Mouse (Mus musculus) MEL (cell line): ENCODE results near the gene Fsip1. TPM values are rescaled to one million over a fixed set of nuclear protein-coding genes. Genes with fewer than 3 reads are reported as not detected.

Source experiments
- DNase-seq: peaks from one replicate; pipeline ENCODE4 v3.0.0; 2011; ENCODE audit warnings: low read depth, low spot score
- H3K27ac ChIP-seq: 2 replicates; pipeline ENCODE4 v1.5.1; 2012; ENCODE audit warnings: low read depth, mild to moderate bottlenecking, control low read depth, low read length, moderate library complexity; ENCODE audit not compliant: control insufficient read depth
- H3K27me3 ChIP-seq, 2 experiments: fragments of 150-350 bp in 1 of 2; sonication (generic) in 1 of 2; 2 replicates each; pipeline ENCODE4 v1.6.1; 2012; ENCODE audit warnings: low read length in 2 of 2, mild to moderate bottlenecking in 2 of 2, improper control_type of control experiment in 1 of 2, moderate library complexity in 1 of 2; ENCODE audit not compliant: insufficient read depth in 2 of 2, control insufficient read depth in 1 of 2
- H3K36me3 ChIP-seq, 2 experiments: 2 replicates each; pipeline ENCODE4 v1.6.1; 2012 to 2014; ENCODE audit warnings: low read length in 2 of 2, improper control_type of control experiment in 1 of 2, inconsistent platforms in 1 of 2, mild to moderate bottlenecking in 1 of 2; ENCODE audit not compliant: insufficient read depth in 2 of 2, control insufficient read depth in 1 of 2
- H3K4me1 ChIP-seq, 2 experiments: fragments of 150-350 bp in 1 of 2; sonication (generic) in 1 of 2; 2 replicates each; pipeline ENCODE4 v1.6.1; 2012; ENCODE audit warnings: low read length in 2 of 2, improper control_type of control experiment in 1 of 2, mild to moderate bottlenecking in 1 of 2; ENCODE audit not compliant: insufficient read depth in 2 of 2, control insufficient read depth in 1 of 2
- H3K4me3 ChIP-seq, 2 experiments: fragments of 150-350 bp in 1 of 2; sonication (generic) in 1 of 2; 2 replicates each; pipeline ENCODE4 v1.5.1; 2012; ENCODE audit warnings: low read depth in 2 of 2, low read length in 2 of 2, mild to moderate bottlenecking in 2 of 2, moderate library complexity in 2 of 2, control low read depth in 1 of 2, improper control_type of control experiment in 1 of 2; ENCODE audit not compliant: control insufficient read depth in 1 of 2, insufficient read depth in 1 of 2
- H3K79me2 ChIP-seq: 2 replicates; pipeline ENCODE4 v1.6.1; 2012; ENCODE audit warnings: mild to moderate bottlenecking, low read length, moderate library complexity; ENCODE audit not compliant: control insufficient read depth, poor library complexity, insufficient read depth
- H3K9ac ChIP-seq: 2 replicates; pipeline ENCODE4 v1.6.1; 2012; ENCODE audit warnings: low read depth, mild to moderate bottlenecking, control low read depth, low read length, moderate library complexity; ENCODE audit not compliant: control insufficient read depth, poor library complexity, severe bottlenecking
- H3K9me3 ChIP-seq: fragments of 150-350 bp; sonication (generic); replicated peaks from 2 replicates; pipeline ENCODE4 v1.6.1; 2012; ENCODE audit warnings: mild to moderate bottlenecking, low read length, improper control_type of control experiment, moderate library complexity; ENCODE audit not compliant: insufficient read depth
- BHLHE40 ChIP-seq: IDR thresholded peaks from 2 replicates; pipeline ENCODE4 v1.6.1; 2012; ENCODE audit warnings: low read depth, mild to moderate bottlenecking, inconsistent platforms, low read length, improper control_type of control experiment, borderline replicate concordance
- CHD1 ChIP-seq: IDR thresholded peaks from 2 replicates; pipeline ENCODE4 v1.6.1; 2012; ENCODE audit warnings: low read depth, mild to moderate bottlenecking, inconsistent platforms, low read length, improper control_type of control experiment
- E2F4 ChIP-seq: IDR thresholded peaks from 2 replicates; pipeline ENCODE4 v1.6.1; 2011; ENCODE audit warnings: low read depth, low read length, improper control_type of control experiment, borderline replicate concordance
- ELF1 ChIP-seq: IDR thresholded peaks from 2 replicates; pipeline ENCODE4 v1.6.1; 2014; ENCODE audit warnings: low read depth, mild to moderate bottlenecking, inconsistent platforms, low read length, improper control_type of control experiment, moderate library complexity
- EP300 ChIP-seq, 2 experiments: IDR thresholded peaks; 2 replicates each; pipeline ENCODE4 v1.6.1; 2011; ENCODE audit warnings: improper control_type of control experiment in 2 of 2, low read length in 2 of 2, low read depth in 1 of 2, mild to moderate bottlenecking in 1 of 2
- GABPA ChIP-seq: IDR thresholded peaks from 2 replicates; pipeline ENCODE4 v1.6.1; 2012; ENCODE audit warnings: low read depth, mild to moderate bottlenecking, inconsistent platforms, low read length, improper control_type of control experiment, moderate library complexity
- JUND ChIP-seq: IDR thresholded peaks from 2 replicates; pipeline ENCODE4 v1.6.1; 2011; ENCODE audit warnings: low read depth, mild to moderate bottlenecking, improper control_type of control experiment, low read length
- KAT2A ChIP-seq: conservative IDR thresholded peaks from 2 replicates; pipeline ENCODE4 v1.6.1; 2012; ENCODE audit warnings: low read depth, low read length, improper control_type of control experiment, inconsistent platforms
- MAFK ChIP-seq: IDR thresholded peaks from 2 replicates; pipeline ENCODE4 v1.6.1; 2011; ENCODE audit warnings: low read depth, mild to moderate bottlenecking, low read length, improper control_type of control experiment, borderline replicate concordance
- MAX ChIP-seq: IDR thresholded peaks from 2 replicates; pipeline ENCODE4 v1.6.1; 2011; ENCODE audit warnings: low read length, improper control_type of control experiment
- MEF2A ChIP-seq: IDR thresholded peaks from 2 replicates; pipeline ENCODE4 v1.6.1; 2014; ENCODE audit warnings: low read depth, mild to moderate bottlenecking, inconsistent platforms, low read length, improper control_type of control experiment; ENCODE audit not compliant: poor library complexity, insufficient replicate concordance, severe bottlenecking; ENCODE audit errors: extremely low read depth
- MXI1 ChIP-seq: IDR thresholded peaks from 2 replicates; pipeline ENCODE4 v1.6.1; 2011; ENCODE audit warnings: mild to moderate bottlenecking, low read depth, low read length, improper control_type of control experiment
- MYB ChIP-seq: IDR thresholded peaks from 2 replicates; pipeline ENCODE4 v1.6.1; 2011; ENCODE audit warnings: mild to moderate bottlenecking, low read depth, low read length, improper control_type of control experiment
- MYC ChIP-seq: IDR thresholded peaks from 2 replicates; pipeline ENCODE4 v1.6.1; 2011; ENCODE audit warnings: low read depth, mild to moderate bottlenecking, low read length, improper control_type of control experiment, moderate library complexity
- NELFE ChIP-seq: IDR thresholded peaks from 2 replicates; pipeline ENCODE4 v1.6.1; 2011; ENCODE audit warnings: low read depth, low read length, improper control_type of control experiment
- NRF1 ChIP-seq: IDR thresholded peaks from 2 replicates; pipeline ENCODE4 v1.6.1; 2014; ENCODE audit warnings: low read depth, mild to moderate bottlenecking, inconsistent platforms, low read length, improper control_type of control experiment, moderate library complexity; ENCODE audit not compliant: poor library complexity, insufficient read depth, severe bottlenecking
- POLR2AphosphoS2 ChIP-seq: IDR thresholded peaks from 2 replicates; pipeline ENCODE4 v1.6.1; 2011; ENCODE audit warnings: low read length, improper control_type of control experiment
- POLR2AphosphoS5 ChIP-seq: IDR thresholded peaks from 2 replicates; pipeline ENCODE4 v1.6.1; 2012; ENCODE audit warnings: low read depth, borderline replicate concordance, mild to moderate bottlenecking, inconsistent platforms, low read length, moderate library complexity, mixed read lengths
- RAD21 ChIP-seq: IDR thresholded peaks from 2 replicates; pipeline ENCODE4 v1.6.1; 2011; ENCODE audit warnings: mild to moderate bottlenecking, low read depth, low read length, improper control_type of control experiment
- SIN3A ChIP-seq: IDR thresholded peaks from 2 replicates; pipeline ENCODE4 v1.6.1; 2012; ENCODE audit warnings: low read length, improper control_type of control experiment, inconsistent platforms
- UBTF ChIP-seq: IDR thresholded peaks from 2 replicates; pipeline ENCODE4 v1.6.1; 2012; ENCODE audit warnings: low read depth, mild to moderate bottlenecking, inconsistent platforms, low read length, improper control_type of control experiment, moderate library complexity, borderline replicate concordance; ENCODE audit not compliant: insufficient read depth
- USF1 ChIP-seq: IDR thresholded peaks from 2 replicates; pipeline ENCODE4 v1.6.1; 2014; ENCODE audit warnings: low read depth, mild to moderate bottlenecking, inconsistent platforms, low read length, improper control_type of control experiment, moderate library complexity
- ZC3H11A ChIP-seq: IDR thresholded peaks from 2 replicates; pipeline ENCODE4 v1.6.1; 2012; ENCODE audit warnings: low read depth, mild to moderate bottlenecking, inconsistent platforms, low read length, improper control_type of control experiment
- ZKSCAN1 ChIP-seq: IDR thresholded peaks from 2 replicates; pipeline ENCODE4 v1.6.1; 2012; ENCODE audit warnings: low read depth, mild to moderate bottlenecking, inconsistent platforms, low read length, improper control_type of control experiment, moderate library complexity
- ZNF384 ChIP-seq: IDR thresholded peaks from 2 replicates; pipeline ENCODE4 v1.6.1; 2012; ENCODE audit warnings: low read depth, mild to moderate bottlenecking, inconsistent platforms, low read length, improper control_type of control experiment
- polyA plus RNA-seq, 2 experiments: library from polyadenylated mRNA; stranded (reverse) in 1 of 2; unstranded in 1 of 2; fragments of >175 nt in 1 of 2; fragments of >200 nt in 1 of 2; gene quantifications; 2 replicates each; pipeline versions ENCODE4 v1.2.1 to v1.2.4; 2012; ENCODE audit warnings: low replicate concordance in 2 of 2, low read depth in 1 of 2; ENCODE audit not compliant: insufficient read length in 2 of 2, insufficient read depth in 1 of 2, missing spikeins in 1 of 2
- total RNA-seq: library from RNA; depleted of rRNA; stranded (reverse); fragments of 300-350 nt; gene quantifications from 2 replicates; pipeline ENCODE4 v1.2.3, GENCODE M21; 2012

Gene Fsip1
- total and polyA plus RNA-seq, 3 experiments = not detected

- Histone ChIP-seq H3K4me1 (no peaks in the 10 kb centered on the region), H3K27me3 (no peaks in the 10 kb centered on the region), H3K27ac (no peak overlapping the region), H3K9me3 (no peaks in the 10 kb centered on the region), H3K9ac (no peak overlapping the region), H3K36me3 (no peaks in the 10 kb centered on the region), H3K4me3 (no peak overlapping the region), H3K79me2 (no peaks in the 10 kb centered on the region)
- DNase-seq = no peak
- TF ChIP-seq MEF2A (no peak), POLR2AphosphoS2 (no peak), UBTF (no peak), RAD21 (no peak), ZNF384 (no peak), BHLHE40 (no peak), KAT2A (no peak), NRF1 (no peak), MAFK (no peak), JUND (no peak), POLR2AphosphoS5 (no peak), MXI1 (no peak)
Observed at GRCm38 (mm10) chr2:118167731-118168130, 89.0 kb downstream of the Fsip1 start.

GRCm38 (mm10) chr2:118165691-118166090 lies 91.1 kb downstream of the Fsip1 start:
- Histone ChIP-seq H3K4me3 (no peak overlapping the region), H3K9ac (no peak overlapping the region), H3K27ac (no peak overlapping the region), H3K79me2 (no peaks in the 10 kb centered on the region), H3K9me3 (no peaks in the 10 kb centered on the region), H3K36me3 (no peaks in the 10 kb centered on the region), H3K27me3 (no peaks in the 10 kb centered on the region), H3K4me1 (no peaks in the 10 kb centered on the region)
- TF ChIP-seq EP300 (IDR thresholded peaks at IDR 0.05; ENCODE audit: low read depth in 1 of 2, low read length in 2 of 2) (no peak), MYC (no peak), UBTF (no peak), GABPA (no peak), KAT2A (no peak), MYB (no peak), ZC3H11A (no peak), ELF1 (no peak), POLR2AphosphoS2 (no peak), NELFE (no peak), CHD1 (no peak), SIN3A (no peak), USF1 (no peak), ZKSCAN1 (no peak), E2F4 (no peak), MAX (no peak)
- DNase-seq = no peak
